Mouse (Mus musculus): ENCODE data around the gene Vmn1r16. TPM values are rescaled to one million over a fixed set of nuclear protein-coding genes. Genes with fewer than 3 reads are reported as not detected.
"Not testable (repeated sequence)": the region's sequence is repeated elsewhere in the genome, so short reads cannot be mapped to it uniquely, and the experiment has no call there.

Gene Vmn1r16
- not detected in 2 replicates for polyA plus RNA-seq (2014; fragmentation: Nextera tagmentation; extraction: Ambion mirVana)

DNA sequence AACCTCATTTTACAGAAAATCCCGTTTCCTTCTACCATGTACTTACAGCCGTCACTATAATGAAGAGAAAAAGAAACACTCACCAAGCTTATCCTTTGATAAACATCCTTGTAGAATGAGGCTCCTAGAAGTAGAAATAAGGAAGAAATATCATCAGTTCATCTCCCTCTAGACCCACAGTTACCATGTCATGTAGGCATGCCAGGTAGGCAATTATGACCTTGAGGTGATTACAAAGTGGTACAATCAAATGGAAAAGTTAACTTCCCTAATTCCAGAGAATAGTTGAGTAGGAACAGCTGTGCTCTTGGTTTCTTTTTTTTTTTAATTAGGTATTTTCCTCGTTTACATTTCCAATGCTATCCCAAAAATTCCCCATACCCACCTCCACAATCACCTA is at the start of gene Vmn1r16:
Gene Vmn1r16, minus strand, starts transcription at position 101 of the 400 bp plus-strand sequence.
- Histone ChIP-seq H3K4me2 (no peak within 1 kb of the TSS), H3K27me3 (ENCODE audit: insufficient read depth, low read length) (no peaks in the 10 kb centered on the region), H3K9ac (no peak within 1 kb of the TSS), H3K4me3 (ENCODE audit: low read depth, low read length) (no peak within 1 kb of the TSS), H3K9me3 (ENCODE audit: low read depth, low read length) (no peaks in the 10 kb centered on the region), H3K27ac (ENCODE audit: low read depth) (no peak within 1 kb of the TSS), H3K4me1 (ENCODE audit: insufficient read depth) (no peaks in the 10 kb centered on the region), H3K36me3 (ENCODE audit: insufficient read depth) (no peaks in the 10 kb centered on the region)
- DNase-seq (no peak), ATAC-seq (ENCODE audit: insufficient read depth) (no peak)
- no peak for TF ChIP-seq CTCF (IDR thresholded peaks at IDR 0.05; ENCODE audit: low read depth)
- WGBS: 75% methylated on average over 3 of the region's 3 CpGs

DNA sequence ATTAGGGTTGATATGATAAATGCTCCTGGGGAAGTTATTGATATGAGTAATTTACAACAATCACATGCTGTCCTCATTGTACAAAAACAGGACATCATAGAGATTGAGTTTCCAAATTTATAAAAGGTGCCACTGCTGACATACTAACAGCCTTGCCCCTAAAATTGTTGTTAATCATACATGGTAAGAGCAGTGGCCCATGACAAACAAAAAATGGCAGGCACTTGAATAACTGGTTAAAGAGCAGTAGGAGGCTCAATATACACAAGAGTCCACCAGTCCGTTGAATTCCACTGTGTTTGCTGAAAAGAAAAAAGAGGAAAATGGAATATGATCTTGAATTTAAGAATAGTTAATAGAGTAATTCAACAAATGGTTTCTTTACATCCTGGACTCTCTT is 38.2 kb upstream of the Vmn1r16 start:
- Histone ChIP-seq H3K27ac (ENCODE audit: low read depth) (no peak overlapping the region), H3K9me3 (ENCODE audit: low read depth, low read length) (no peaks in the 10 kb centered on the region), H3K27me3 (ENCODE audit: insufficient read depth, low read length) (no peaks in the 10 kb centered on the region), H3K4me1 (ENCODE audit: insufficient read depth) (no peaks in the 10 kb centered on the region), H3K9ac (no peak overlapping the region), H3K4me3 (ENCODE audit: low read depth, low read length) (no peak overlapping the region), H3K36me3 (ENCODE audit: insufficient read depth) (no peaks in the 10 kb centered on the region), H3K4me2 (no peak overlapping the region)
- DNase-seq (no peak), ATAC-seq (ENCODE audit: insufficient read depth) (no peak)
- WGBS: 67% methylated on average over 1 of the region's 1 CpGs
- no peak for TF ChIP-seq CTCF (IDR thresholded peaks at IDR 0.05; ENCODE audit: low read depth)

DNA sequence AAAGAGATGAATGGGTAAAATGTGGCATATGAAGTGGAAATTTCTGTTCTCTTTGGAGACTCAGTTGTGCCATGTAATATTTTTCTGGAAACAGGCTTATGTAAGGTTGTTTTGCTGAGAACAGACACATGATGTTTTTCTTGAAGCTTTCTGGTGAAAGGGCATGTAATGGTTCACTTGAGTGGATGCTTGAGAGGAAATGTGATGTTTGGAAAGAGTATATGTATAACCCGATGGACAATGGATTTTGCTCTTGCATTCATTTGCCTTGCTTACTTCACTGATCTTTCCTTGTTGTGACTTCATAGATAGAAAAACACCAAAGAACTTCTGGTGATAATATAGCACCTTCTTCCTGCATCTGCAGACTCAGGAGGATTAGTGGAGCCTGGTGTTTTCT is 36.6 kb upstream of the Vmn1r16 start:
- not testable (repeated sequence) for H3K36me3 ChIP-seq (ENCODE audit: insufficient read depth); H3K4me2 ChIP-seq; H3K9ac ChIP-seq; ATAC-seq (ENCODE audit: insufficient read depth); H3K4me1 ChIP-seq (ENCODE audit: insufficient read depth); DNase-seq; H3K4me3 ChIP-seq (ENCODE audit: low read depth, low read length); H3K27ac ChIP-seq (ENCODE audit: low read depth); H3K27me3 ChIP-seq (ENCODE audit: insufficient read depth, low read length); H3K9me3 ChIP-seq (ENCODE audit: low read depth, low read length)
- 97% methylated on average over 1 of the region's 1 CpGs for WGBS

DNA sequence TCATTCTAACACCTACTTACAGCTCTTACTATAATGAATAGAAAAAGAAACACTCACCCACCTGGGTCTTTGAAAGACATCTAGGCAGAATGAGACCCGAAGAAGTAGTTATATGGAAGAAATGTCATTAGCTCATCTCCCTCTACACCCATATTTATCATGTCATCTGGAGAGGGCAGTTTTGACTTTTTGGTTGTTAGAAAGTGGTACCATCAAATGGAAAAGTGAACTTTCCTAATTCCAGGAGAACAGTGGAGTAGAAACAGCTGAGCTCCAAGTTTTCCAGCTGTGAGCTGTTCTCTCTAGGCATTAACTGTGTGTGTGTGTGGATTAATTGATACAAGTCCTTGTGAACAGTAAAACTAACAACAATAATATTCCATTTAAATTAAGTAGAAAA is 34.3 kb upstream of the Vmn1r16 start, which contains the start of gene Vmn1r17:
Gene Vmn1r17, minus strand, starts transcription at position 101 of the 400 bp plus-strand sequence.
- no peak within 1 kb of the TSS for H3K27ac ChIP-seq (ENCODE audit: low read depth)

DNA sequence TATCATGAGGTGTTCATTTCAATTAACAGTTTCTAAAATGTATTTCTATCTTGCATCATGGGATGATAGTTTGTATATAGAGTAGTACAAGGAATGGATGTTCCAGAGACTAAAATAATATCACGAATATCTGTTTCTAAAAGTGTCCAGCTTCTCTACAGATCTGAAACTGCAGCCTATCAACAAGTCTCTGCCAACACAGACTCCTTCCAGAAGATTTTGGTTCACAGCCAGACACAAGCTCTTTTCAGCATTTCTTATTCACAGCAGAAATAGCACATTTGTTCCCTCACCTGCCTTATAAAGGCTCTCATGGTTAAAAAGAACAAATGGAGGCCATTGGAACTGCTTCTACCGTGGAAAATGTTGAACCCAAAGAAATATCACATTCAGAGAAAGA is 27.6 kb upstream of the Vmn1r16 start:
- no peak overlapping the region for H3K4me3 ChIP-seq (ENCODE audit: low read depth, low read length)
- ATAC-seq (ENCODE audit: insufficient read depth) (no peak), DNase-seq (no peak)
- 63% methylated on average over 2 of the region's 2 CpGs for WGBS
- no peaks in the 10 kb centered on the region for H3K36me3 ChIP-seq (ENCODE audit: insufficient read depth)
- no peaks in the 10 kb centered on the region for H3K4me1 ChIP-seq (ENCODE audit: insufficient read depth)
- no peak overlapping the region for H3K4me2 ChIP-seq
- no peaks in the 10 kb centered on the region for H3K9me3 ChIP-seq (ENCODE audit: low read depth, low read length)
- H3K27ac ChIP-seq (ENCODE audit: low read depth): no peak overlapping the region
- no peak for TF ChIP-seq CTCF (IDR thresholded peaks at IDR 0.05; ENCODE audit: low read depth)
- no peaks in the 10 kb centered on the region for H3K27me3 ChIP-seq (ENCODE audit: insufficient read depth, low read length)
- H3K9ac ChIP-seq: no peak overlapping the region

More for the DNA sequence above, 34.3 kb upstream of the Vmn1r16 start, which contains the start of gene Vmn1r17:
- Histone ChIP-seq H3K4me1 (ENCODE audit: insufficient read depth) (no peaks in the 10 kb centered on the region), H3K4me2 (no peak within 1 kb of the TSS), H3K4me3 (ENCODE audit: low read depth, low read length) (no peak within 1 kb of the TSS), H3K9ac (no peak within 1 kb of the TSS), H3K9me3 (ENCODE audit: low read depth, low read length) (no peaks in the 10 kb centered on the region), H3K36me3 (ENCODE audit: insufficient read depth) (no peaks in the 10 kb centered on the region), H3K27me3 (ENCODE audit: insufficient read depth, low read length) (no peaks in the 10 kb centered on the region)
- ATAC-seq (ENCODE audit: insufficient read depth) (no peak), DNase-seq (no peak)
- 86% methylated on average over 1 of the region's 1 CpGs for WGBS
- TF ChIP-seq CTCF (IDR thresholded peaks at IDR 0.05; ENCODE audit: low read depth): no peak

DNA sequence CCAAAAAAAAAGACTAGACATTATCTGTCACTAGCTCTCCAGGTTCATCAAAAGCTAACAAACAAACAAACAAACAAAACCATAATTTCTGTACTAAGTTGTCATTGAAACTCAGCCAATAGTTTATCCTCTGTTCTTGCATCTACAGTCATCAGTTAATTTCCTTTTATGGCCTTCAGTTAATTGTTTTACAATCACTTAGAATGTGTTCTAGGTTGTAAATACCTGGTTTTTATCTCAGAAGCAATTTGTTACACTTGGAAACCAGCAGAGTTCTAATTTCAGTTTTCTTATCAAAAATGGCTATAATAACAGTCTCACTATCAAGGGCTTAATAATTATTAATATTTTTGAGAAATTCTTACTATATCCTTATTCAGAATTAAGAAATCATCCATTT is 3.1 kb downstream of the Vmn1r16 start:
- ATAC-seq (ENCODE audit: insufficient read depth) (no peak), DNase-seq (no peak)
- Histone ChIP-seq H3K4me1 (ENCODE audit: insufficient read depth) (no peaks in the 10 kb centered on the region), H3K4me2 (no peak overlapping the region), H3K27ac (ENCODE audit: low read depth) (no peak overlapping the region), H3K9ac (no peak overlapping the region), H3K36me3 (ENCODE audit: insufficient read depth) (no peaks in the 10 kb centered on the region), H3K4me3 (ENCODE audit: low read depth, low read length) (no peak overlapping the region), H3K27me3 (ENCODE audit: insufficient read depth, low read length) (no peaks in the 10 kb centered on the region), H3K9me3 (ENCODE audit: low read depth, low read length) (no peaks in the 10 kb centered on the region)
- no peak for TF ChIP-seq CTCF (IDR thresholded peaks at IDR 0.05; ENCODE audit: low read depth)

DNA sequence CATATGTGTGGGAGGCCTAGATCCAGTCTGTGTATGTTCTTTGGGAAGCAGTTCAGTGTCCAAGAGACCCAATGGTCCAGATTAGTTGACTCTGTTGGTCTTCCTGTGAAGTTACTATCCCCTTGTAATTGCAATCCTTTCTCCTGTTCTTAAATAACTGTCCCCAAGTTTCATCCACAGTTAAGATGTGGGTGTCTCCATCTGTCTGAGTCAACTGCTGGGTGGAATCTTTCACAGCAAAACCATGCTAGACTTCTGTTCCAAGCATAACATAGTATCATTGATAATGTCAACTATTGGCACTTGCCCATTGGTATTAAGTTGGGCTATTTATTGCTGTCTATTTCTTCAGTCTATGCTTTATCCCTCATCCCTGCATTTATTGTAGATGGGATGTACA is 50.3 kb downstream of the Vmn1r16 start:
- no peak for ATAC-seq (ENCODE audit: insufficient read depth)
- H3K9ac ChIP-seq: no peak overlapping the region
- no peaks in the 10 kb centered on the region for H3K9me3 ChIP-seq (ENCODE audit: low read depth, low read length)
- H3K4me3 ChIP-seq (ENCODE audit: low read depth, low read length): no peak overlapping the region
- H3K27ac ChIP-seq (ENCODE audit: low read depth): no peak overlapping the region
- H3K27me3 ChIP-seq (ENCODE audit: insufficient read depth, low read length): no peaks in the 10 kb centered on the region
- no peaks in the 10 kb centered on the region for H3K36me3 ChIP-seq (ENCODE audit: insufficient read depth)
- TF ChIP-seq CTCF (IDR thresholded peaks at IDR 0.05; ENCODE audit: low read depth): no peak
- no peaks in the 10 kb centered on the region for H3K4me1 ChIP-seq (ENCODE audit: insufficient read depth)
- no peak overlapping the region for H3K4me2 ChIP-seq
- DNase-seq: no peak

DNA sequence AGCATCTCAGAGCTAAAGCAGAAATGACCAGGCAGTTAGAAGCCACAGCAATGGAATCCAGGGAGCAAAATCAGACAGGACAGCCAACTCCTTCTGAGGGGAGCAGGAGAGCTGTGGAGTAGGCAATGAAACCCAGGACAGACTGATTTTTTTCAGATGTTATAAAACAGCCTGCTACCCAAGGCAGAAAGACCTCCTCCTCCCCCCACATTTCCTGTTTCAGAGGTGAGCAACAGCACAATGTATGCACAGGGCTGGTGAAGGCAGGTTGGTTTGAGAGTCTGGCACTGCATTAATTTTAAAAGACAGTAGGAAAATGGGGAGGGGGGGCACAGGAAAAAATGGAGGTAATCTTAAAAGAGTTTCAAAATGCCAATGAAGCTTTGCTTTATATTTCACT is 56.8 kb downstream of the Vmn1r16 start:
- Histone ChIP-seq H3K4me2 (no peak overlapping the region), H3K27ac (ENCODE audit: low read depth) (no peak overlapping the region), H3K9ac (no peak overlapping the region), H3K27me3 (ENCODE audit: insufficient read depth, low read length) (no peaks in the 10 kb centered on the region), H3K9me3 (ENCODE audit: low read depth, low read length) (no peaks in the 10 kb centered on the region), H3K4me3 (ENCODE audit: low read depth, low read length) (no peak overlapping the region), H3K36me3 (ENCODE audit: insufficient read depth) (no peaks in the 10 kb centered on the region), H3K4me1 (ENCODE audit: insufficient read depth) (no peaks in the 10 kb centered on the region)
- no peak for TF ChIP-seq CTCF (IDR thresholded peaks at IDR 0.05; ENCODE audit: low read depth)
- DNase-seq (no peak), ATAC-seq (ENCODE audit: insufficient read depth) (no peak)

All from lung, embryonic 14.5 days (tissue).